In the genomic region with DNA sequence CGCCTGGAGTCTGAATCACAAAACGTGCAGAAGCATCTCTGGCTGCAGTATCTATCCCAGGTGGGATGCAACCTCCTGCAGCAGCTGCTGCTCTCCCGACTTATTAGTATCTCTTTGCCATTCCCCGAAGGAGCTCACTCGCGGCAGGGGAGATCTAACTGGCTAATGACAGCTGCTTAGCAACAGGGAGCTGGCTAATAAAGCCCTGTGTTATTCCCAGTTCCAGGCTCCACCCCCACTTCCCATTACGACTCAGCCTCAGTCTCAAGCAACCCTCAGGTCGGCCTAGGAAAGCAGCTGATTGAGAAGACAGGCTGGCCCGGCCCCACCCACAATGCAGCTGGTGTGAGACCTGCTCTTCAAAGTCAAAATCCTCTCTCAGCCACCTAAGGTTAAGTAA, we compare ENCODE assay signal across 9 mouse cellular contexts. TPM values are rescaled to one million over a fixed set of nuclear protein-coding genes. Genes with fewer than 3 reads are reported as not detected.
A peak's percentile ranks its signal among the peaks of the same experiment; 100 is the strongest.
DNase-seq lines count a peak whose midpoint lies in the region; ATAC-seq and TF ChIP-seq lines count a peak whose summit lies in the region.
"Had no signal": no experiment of that assay in that cellular context is flagged by ENCODE, and none has a peak within 500 bp of the region (broad histone marks: within the 10 kb centered on the region; RNA-seq: fewer than 3 reads in every experiment).

No protein-coding gene starts in this region.

- ATAC-seq in hindbrain, embryonic 16.5 days = peak; percentile 91
- ATAC-seq in midbrain, embryonic 11.5 days (ENCODE audit: low FRiP score) = peak; percentile 93
- ATAC-seq in stomach, postnatal 0 days (ENCODE audit: low FRiP score, low TSS enrichment) = peak; percentile 84

- WGBS in hindbrain, embryonic 16.5 days = under 1% methylated on average over 9 of the region's 9 CpGs
- WGBS in midbrain, embryonic 11.5 days = 1% methylated on average over 9 of the region's 9 CpGs
- 6% methylated on average over 9 of the region's 9 CpGs for WGBS in stomach, postnatal 0 days

- H3K4me2 ChIP-seq in hindbrain, embryonic 16.5 days (ENCODE audit: low read length) = peak overlapping the region; percentile 49
- no peak overlapping the region for H3K4me2 ChIP-seq in midbrain, embryonic 11.5 days
- peak overlapping the region; percentile 37 for H3K4me2 ChIP-seq in stomach, postnatal 0 days (replicated peaks; ENCODE audit: low read depth)

- H3K27ac ChIP-seq in cortical plate, adult 2 months (ENCODE audit: insufficient read depth, low read length) = peak overlapping the region; percentile 7; the same call in 1 of the 2 replicates
- peak overlapping the region; percentile 51; the same call in 1 of the 2 replicates for H3K27ac ChIP-seq in gastrocnemius, adult 2 months
- peak overlapping the region; percentile 79 for H3K27ac ChIP-seq in hindbrain, embryonic 16.5 days (ENCODE audit: low read depth, low read length)
- peak overlapping the region; percentile 35; the same call in 1 of the 2 replicates for H3K27ac ChIP-seq in midbrain, embryonic 11.5 days (ENCODE audit: low read depth, low read length)
- 0 out of 2 replicates have a peak overlapping the region, but pooled peaks have one; percentile 49 for H3K27ac ChIP-seq in stomach, postnatal 0 days (replicated peaks)

- peak overlapping the region; percentile 40; the same call in 1 of the 2 replicates for H3K9ac ChIP-seq in hindbrain, embryonic 16.5 days (ENCODE audit: low read depth, low read length)
- no peak overlapping the region for H3K9ac ChIP-seq in midbrain, embryonic 11.5 days (ENCODE audit: low read length)
- H3K9ac ChIP-seq in stomach, postnatal 0 days (ENCODE audit: low read length) = no peak overlapping the region

- no peak for TF ChIP-seq CTCF in cortical plate, adult 2 months (IDR thresholded peaks at IDR 0.05; ENCODE audit: extremely low read depth, insufficient read depth, low read length)
- TF ChIP-seq CTCF in gastrocnemius, adult 2 months (IDR thresholded peaks at IDR 0.05) = no peak
- no peak for TF ChIP-seq CTCF in stomach, postnatal 0 days (IDR thresholded peaks at IDR 0.05; ENCODE audit: low read depth)

- H3K9me3 ChIP-seq in hindbrain, embryonic 16.5 days (ENCODE audit: control insufficient read depth, low read length) = no peaks in the 10 kb centered on the region
- no peaks in the 10 kb centered on the region for H3K9me3 ChIP-seq in midbrain, embryonic 11.5 days (ENCODE audit: control insufficient read depth, low read length)
- no peaks in the 10 kb centered on the region for H3K9me3 ChIP-seq in stomach, postnatal 0 days (ENCODE audit: control insufficient read depth, low read length)

- peaks cover 12% of the 10 kb centered on the region for H3K4me1 ChIP-seq in cortical plate, adult 2 months (ENCODE audit: control insufficient read depth, insufficient read depth, low read length)
- H3K4me1 ChIP-seq in hindbrain, embryonic 16.5 days (ENCODE audit: control insufficient read depth, insufficient read depth, low read depth, low read length) = peaks cover 12% of the 10 kb centered on the region
- peaks cover 7% of the 10 kb centered on the region; the same call in 1 of the 2 replicates for H3K4me1 ChIP-seq in midbrain, embryonic 11.5 days (ENCODE audit: control insufficient read depth, insufficient read depth, low read length)
- 0 out of 2 replicates have a peak, but pooled peaks cover 2% of the 10 kb centered on the region for H3K4me1 ChIP-seq in stomach, postnatal 0 days (replicated peaks; ENCODE audit: control insufficient read depth, insufficient read depth)

- H3K36me3 ChIP-seq in hindbrain, embryonic 16.5 days (ENCODE audit: control insufficient read depth, insufficient read depth, low read length) = no peaks in the 10 kb centered on the region; the same call in 1 of the 2 replicates
- H3K36me3 ChIP-seq in midbrain, embryonic 11.5 days (ENCODE audit: control insufficient read depth, insufficient read depth, low read length) = no peaks in the 10 kb centered on the region
- H3K36me3 ChIP-seq in stomach, postnatal 0 days (ENCODE audit: control insufficient read depth, insufficient read depth, low read length) = no peaks in the 10 kb centered on the region

- intact Hi-C loops in gastrocnemius, adult 2 months (cut with DNase I) = no loop called here

- DNase-seq in adrenal gland, postnatal 10 days = peak; percentile 51
- no peak for DNase-seq in adrenal gland, adult 8-10 months
- DNase-seq in gastrocnemius, adult 2 months = peak; percentile 62
- DNase-seq in left cerebral cortex, adult 11 months (ENCODE audit: low spot score) = peak; percentile 72
- DNase-seq in midbrain, embryonic 11.5 days (ENCODE audit: low spot score, missing footprints) = no peak
- peak; percentile 71 for DNase-seq in stomach, postnatal 0 days (ENCODE audit: low spot score)

- no peak overlapping the region for H3K4me3 ChIP-seq in cortical plate, adult 2 months (ENCODE audit: insufficient read depth, low read length)
- H3K4me3 ChIP-seq in gastrocnemius, adult 2 months = peak overlapping the region; percentile 50
- peak overlapping the region; percentile 21; the same call in 1 of the 2 replicates for H3K4me3 ChIP-seq in hindbrain, embryonic 16.5 days (ENCODE audit: low read length)
- H3K4me3 ChIP-seq in midbrain, embryonic 11.5 days (ENCODE audit: low read depth, low read length) = no peak overlapping the region
- no peak overlapping the region for H3K4me3 ChIP-seq in stomach, postnatal 0 days (ENCODE audit: low read depth, low read length)
- H3K4me3 ChIP-seq: erythroblast, embryonic 14.5 days had no signal

- no peaks in the 10 kb centered on the region for H3K27me3 ChIP-seq in hindbrain, embryonic 16.5 days (replicated peaks; ENCODE audit: control insufficient read depth, insufficient read depth, low read length)
- no peaks in the 10 kb centered on the region for H3K27me3 ChIP-seq in midbrain, embryonic 11.5 days (ENCODE audit: control insufficient read depth, insufficient read depth, low read length)
- no peaks in the 10 kb centered on the region for H3K27me3 ChIP-seq in stomach, postnatal 0 days (ENCODE audit: control insufficient read depth, insufficient read depth, low read length)

- peak; percentile 35; the same call in 1 of the 2 replicates for TF ChIP-seq POLR2A in cortical plate, adult 2 months (IDR thresholded peaks at IDR 0.05; ENCODE audit: extremely low read depth, insufficient read depth, low read length)

- no peak for TF ChIP-seq EP300 in stomach, postnatal 0 days (optimal IDR thresholded peaks at IDR 0.05)

RNA-seq across cellular contexts. Expression of a gene that starts 20.1 kb away (rescaled TPM):
- total RNA-seq in adrenal gland, postnatal 10 days (2021) = 10 to 100 TPM; 18.3 to 25.3 TPM
- 10 to 100 TPM; 29.2 to 30.5 (median 30.0) TPM for total RNA-seq in adrenal gland, adult 8-10 months (2022)
- polyA plus RNA-seq in cortical plate, adult 2 months (2012; rRNA removed) = 82.7 and 91.9 TPM in 2 replicates
- total RNA-seq in gastrocnemius, adult 2 months (2021) = 1 to 10 TPM; 2.1 TPM
- polyA plus RNA-seq in hindbrain, embryonic 16.5 days (2015; fragmentation: Nextera tagmentation; extraction: Ambion mirVana) = 25.1 and 27.2 TPM in 2 replicates
- polyA plus RNA-seq in midbrain, embryonic 11.5 days (2014; fragmentation: Nextera tagmentation; extraction: Ambion mirVana) = 5.8 and 6.8 TPM in 2 replicates
- polyA plus RNA-seq in stomach, postnatal 0 days (2015; fragmentation: Nextera tagmentation; extraction: Ambion mirVana) = 3.4 and 4.1 TPM in 2 replicates

RNA-seq across cellular contexts. Expression of a gene that starts 21.1 kb away (rescaled TPM):
- total RNA-seq in adrenal gland, postnatal 10 days (2021) = 10 to 100 TPM; 34.6 to 39.2 TPM
- total RNA-seq in adrenal gland, adult 8-10 months (2022) = 10 to 100 TPM; 40.9 to 45.4 (median 41.3) TPM
- 18.1 and 19.0 TPM in 2 replicates for polyA plus RNA-seq in cortical plate, adult 2 months (2012; rRNA removed)
- total RNA-seq in gastrocnemius, adult 2 months (2021) = 10 to 100 TPM; 24.7 to 28.9 TPM
- 26.1 and 29.6 TPM in 2 replicates for polyA plus RNA-seq in hindbrain, embryonic 16.5 days (2015; fragmentation: Nextera tagmentation; extraction: Ambion mirVana)
- 48.9 and 51.3 TPM in 2 replicates for polyA plus RNA-seq in midbrain, embryonic 11.5 days (2014; fragmentation: Nextera tagmentation; extraction: Ambion mirVana)
- polyA plus RNA-seq in stomach, postnatal 0 days (2015; fragmentation: Nextera tagmentation; extraction: Ambion mirVana) = 22.3 and 22.5 TPM in 2 replicates

RNA-seq across cellular contexts. Expression of a gene that starts 46.1 kb away (rescaled TPM):
- 10 to 100 TPM; 19.1 to 20.6 TPM for total RNA-seq in adrenal gland, postnatal 10 days (2021)
- total RNA-seq in adrenal gland, adult 8-10 months (2022) = 10 to 100 TPM; 24.4 to 36.0 (median 27.1) TPM
- 19.9 and 22.1 TPM in 2 replicates for polyA plus RNA-seq in cortical plate, adult 2 months (2012; rRNA removed)
- 10 to 100 TPM in 1 of 2 experiments, 1 to 10 TPM in 1; 6.1 to 11.6 TPM for total RNA-seq in gastrocnemius, adult 2 months (2021)
- polyA plus RNA-seq in hindbrain, embryonic 16.5 days (2015; fragmentation: Nextera tagmentation; extraction: Ambion mirVana) = 7.3 and 8.4 TPM in 2 replicates
- 3.7 and 4.5 TPM in 2 replicates for polyA plus RNA-seq in midbrain, embryonic 11.5 days (2014; fragmentation: Nextera tagmentation; extraction: Ambion mirVana)
- polyA plus RNA-seq in stomach, postnatal 0 days (2015; fragmentation: Nextera tagmentation; extraction: Ambion mirVana) = 2.5 and 2.6 TPM in 2 replicates

RNA-seq across cellular contexts. Expression of a gene that starts 48.8 kb away (rescaled TPM):
- total RNA-seq in adrenal gland, postnatal 10 days (2021) = 10 to 100 TPM; 20.1 to 27.5 TPM
- total RNA-seq in adrenal gland, adult 8-10 months (2022) = 10 to 100 TPM; 24.7 to 41.9 (median 33.3) TPM
- polyA plus RNA-seq in cortical plate, adult 2 months (2012; rRNA removed) = 26.9 and 29.2 TPM in 2 replicates
- 10 to 100 TPM; 11.9 to 12.4 TPM for total RNA-seq in gastrocnemius, adult 2 months (2021)
- 11.6 and 14.0 TPM in 2 replicates for polyA plus RNA-seq in hindbrain, embryonic 16.5 days (2015; fragmentation: Nextera tagmentation; extraction: Ambion mirVana)
- polyA plus RNA-seq in midbrain, embryonic 11.5 days (2014; fragmentation: Nextera tagmentation; extraction: Ambion mirVana) = 16.0 and 17.9 TPM in 2 replicates
- polyA plus RNA-seq in stomach, postnatal 0 days (2015; fragmentation: Nextera tagmentation; extraction: Ambion mirVana) = 6.1 and 6.7 TPM in 2 replicates

RNA-seq across cellular contexts. Expression of a gene that starts 48.9 kb away (rescaled TPM):
- total RNA-seq in adrenal gland, postnatal 10 days (2021) = 10 to 100 TPM; 46.4 to 52.7 TPM
- total RNA-seq in adrenal gland, adult 8-10 months (2022) = 10 to 100 TPM; 31.0 to 54.6 (median 51.0) TPM
- 60.0 and 62.7 TPM in 2 replicates for polyA plus RNA-seq in cortical plate, adult 2 months (2012; rRNA removed)
- 10 to 100 TPM; 18.9 to 26.7 TPM for total RNA-seq in gastrocnemius, adult 2 months (2021)
- polyA plus RNA-seq in hindbrain, embryonic 16.5 days (2015; fragmentation: Nextera tagmentation; extraction: Ambion mirVana) = 39.5 and 42.9 TPM in 2 replicates
- polyA plus RNA-seq in midbrain, embryonic 11.5 days (2014; fragmentation: Nextera tagmentation; extraction: Ambion mirVana) = 25.9 and 29.7 TPM in 2 replicates
- polyA plus RNA-seq in stomach, postnatal 0 days (2015; fragmentation: Nextera tagmentation; extraction: Ambion mirVana) = 8.0 and 9.7 TPM in 2 replicates

Comparison
In these comparisons a context has a peak if more than half of its experiments do, and no peak if none do; other contexts are left out.
1. DNase-seq: peak in adrenal gland, postnatal 10 days (single experiment), gastrocnemius, adult 2 months (single experiment), left cerebral cortex, adult 11 months (single experiment) and stomach, postnatal 0 days (single experiment); none in adrenal gland, adult 8-10 months (single experiment) and midbrain, embryonic 11.5 days (single experiment).
2. H3K27ac ChIP-seq: peak in every context shown above with its lines; median percentile 79 in hindbrain, embryonic 16.5 days; 51 in gastrocnemius, adult 2 months; 49 in stomach, postnatal 0 days; 35 in midbrain, embryonic 11.5 days; 7 in cortical plate, adult 2 months.
3. H3K4me3 ChIP-seq: peak in gastrocnemius, adult 2 months (single experiment) and hindbrain, embryonic 16.5 days (single experiment); none in cortical plate, adult 2 months (single experiment), midbrain, embryonic 11.5 days (single experiment) and stomach, postnatal 0 days (single experiment).
4. Peak in every context shown above with its lines, with median percentiles within 50 percentile points of each other: ATAC-seq.